Mouse (Mus musculus) liver, adult 2 months (tissue): ENCODE measurements around the gene Yif1b. TPM values are rescaled to one million over a fixed set of nuclear protein-coding genes. Genes with fewer than 3 reads are reported as not detected.

ENCODE experiments used
- DNase-seq: peaks from one replicate; pipeline ENCODE4 v3.0.0-alpha.2; 2011; ENCODE audit warnings: low read depth, low spot score; ENCODE audit errors: extremely low read depth
- H3K27ac ChIP-seq: fragments of 200-500 bp; replicated peaks from 2 replicates; pipeline ENCODE4 v1.5.1; 2012; ENCODE audit warnings: low read depth, mild to moderate bottlenecking, control low read depth, inconsistent platforms, low read length; ENCODE audit not compliant: insufficient read depth
- H3K27me3 ChIP-seq: fragments of 200-500 bp; 2 replicates; pipeline ENCODE4 v1.6.1; 2012; ENCODE audit warnings: mild to moderate bottlenecking, moderate library complexity, low read length, inconsistent platforms; ENCODE audit not compliant: control insufficient read depth, insufficient read depth
- H3K36me3 ChIP-seq: fragments of 200-500 bp; 2 replicates; pipeline ENCODE4 v1.6.1; 2012; ENCODE audit warnings: low read length, inconsistent platforms; ENCODE audit not compliant: control insufficient read depth, insufficient read depth
- H3K4me1 ChIP-seq: fragments of 200-500 bp; 2 replicates; pipeline ENCODE4 v1.6.1; 2011; ENCODE audit warnings: low read length; ENCODE audit not compliant: control insufficient read depth, insufficient read depth
- H3K4me3 ChIP-seq: fragments of 200-500 bp; 2 replicates; pipeline ENCODE4 v1.5.1; 2011; ENCODE audit warnings: low read depth, mild to moderate bottlenecking, control low read depth, low read length, moderate library complexity; ENCODE audit not compliant: insufficient read depth
- H3K79me2 ChIP-seq: fragments of 200-500 bp; 2 replicates; pipeline ENCODE4 v1.6.1; 2012; ENCODE audit warnings: inconsistent platforms, mild to moderate bottlenecking, low read length, moderate library complexity; ENCODE audit not compliant: control insufficient read depth, insufficient read depth
- H3K9ac ChIP-seq: fragments of 200-500 bp; 2 replicates; pipeline ENCODE4 v1.6.1; 2012; ENCODE audit warnings: low read depth, mild to moderate bottlenecking, control low read depth, inconsistent platforms, low read length
- CTCF ChIP-seq: fragments of 200-500 bp; IDR thresholded peaks from 2 replicates; pipeline ENCODE4 v1.5.1; 2011; ENCODE audit warnings: low read depth, low read length, control low read depth
- POLR2A ChIP-seq: fragments of 200-500 bp; IDR thresholded peaks from 2 replicates; pipeline ENCODE4 v1.6.1; 2011; ENCODE audit warnings: low read length, control low read depth; ENCODE audit not compliant: insufficient read depth; ENCODE audit errors: extremely low read depth
- WGBS: fragments of 180-500 bp; shearing (Covaris S2); methylation state at CpG from one replicate; pipeline ENCODE4 v1.1.7; 2018; 5-methylcytosine and 5-hydroxymethylcytosine counted together
- polyA plus RNA-seq: library from polyadenylated mRNA; depleted of rRNA; stranded (reverse); fragments of >200 nt; gene quantifications from 2 replicates; pipeline ENCODE4 v1.2.3, GENCODE M21; 2012
- total RNA-seq: library from RNA; depleted of rRNA; stranded (reverse); fragments of >200 nt; gene quantifications from 2 replicates; pipeline ENCODE4 v1.2.3, GENCODE M21; 2014

The Yif1b gene
- total and polyA plus RNA-seq, 2 experiments: 40.7 to 132 TPM

GRCm38 (mm10) chr7:29224756-29225394, 13.3 kb upstream of the Yif1b start:
- no peaks in the 10 kb centered on the region for H3K27me3 ChIP-seq
- WGBS: 27% methylated on average over 16 of the region's 16 CpGs
- no peaks in the 10 kb centered on the region; the same call in 1 of the 2 replicates for H3K36me3 ChIP-seq
- H3K4me1 ChIP-seq: no peaks in the 10 kb centered on the region
- DNase-seq: no peak
- no peak overlapping the region for H3K9ac ChIP-seq
- no peak overlapping the region for H3K27ac ChIP-seq
- no peak overlapping the region for H3K4me3 ChIP-seq
- no peaks in the 10 kb centered on the region; the same call in 1 of the 2 replicates for H3K79me2 ChIP-seq
- TF ChIP-seq POLR2A (no peak), CTCF (no peak)

- no peaks in the 10 kb centered on the region; the same call in 1 of the 2 replicates for H3K36me3 ChIP-seq
- no peaks in the 10 kb centered on the region for H3K4me1 ChIP-seq
- no peak overlapping the region for H3K9ac ChIP-seq
- H3K4me3 ChIP-seq: no peak overlapping the region
- 80% methylated on average over 13 of the region's 13 CpGs for WGBS
- TF ChIP-seq CTCF (no peak), POLR2A (no peak)
- no peak for DNase-seq
- H3K79me2 ChIP-seq: no peaks in the 10 kb centered on the region; the same call in 1 of the 2 replicates
- H3K27ac ChIP-seq: no peak overlapping the region
- no peaks in the 10 kb centered on the region for H3K27me3 ChIP-seq
These were observed 12.6 kb upstream of the Yif1b start for GRCm38 (mm10) chr7:29225520-29225919.

GRCm38 (mm10) chr7:29228202-29228601, 9.9 kb upstream of the Yif1b start:
- WGBS: 74% methylated on average over 4 of the region's 4 CpGs
- H3K36me3 ChIP-seq: no peaks in the 10 kb centered on the region

GRCm38 (mm10) chr7:29230560-29230959, 7.6 kb upstream of the Yif1b start:
- no peaks in the 10 kb centered on the region for H3K27me3 ChIP-seq
- WGBS: 38% methylated on average over 3 of the region's 3 CpGs
- H3K79me2 ChIP-seq: no peaks in the 10 kb centered on the region; the same call in 1 of the 2 replicates
- H3K4me3 ChIP-seq: no peak overlapping the region
- no peak overlapping the region for H3K9ac ChIP-seq
- no peaks in the 10 kb centered on the region for H3K36me3 ChIP-seq
- no peaks in the 10 kb centered on the region; the same call in 1 of the 2 replicates for H3K4me1 ChIP-seq
- no peak overlapping the region for H3K27ac ChIP-seq
- no peak for DNase-seq
- TF ChIP-seq CTCF (no peak), POLR2A (no peak)

More at GRCm38 (mm10) chr7:29228202-29228601, 9.9 kb upstream of the Yif1b start:
- peak; percentile 40 for DNase-seq
- Histone ChIP-seq H3K27me3 (no peaks in the 10 kb centered on the region), H3K9ac (no peak overlapping the region), H3K79me2 (no peaks in the 10 kb centered on the region; the same call in 1 of the 2 replicates), H3K27ac (0 out of 2 replicates have a peak overlapping the region, but pooled peaks have one; percentile 25), H3K4me3 (no peak overlapping the region), H3K4me1 (no peaks in the 10 kb centered on the region)
- TF ChIP-seq CTCF (no peak), POLR2A (no peak)

- TF ChIP-seq POLR2A (no peak), CTCF (no peak)
- no peaks in the 10 kb centered on the region; the same call in 1 of the 2 replicates for H3K79me2 ChIP-seq
- H3K9ac ChIP-seq: peak overlapping the region; percentile 85
- H3K4me1 ChIP-seq: no peaks in the 10 kb centered on the region; the same call in 1 of the 2 replicates
- H3K4me3 ChIP-seq: peak overlapping the region; percentile 71
- H3K36me3 ChIP-seq: no peaks in the 10 kb centered on the region
- peak overlapping the region; percentile 37 for H3K27ac ChIP-seq
- peak; percentile 28 for DNase-seq
- H3K27me3 ChIP-seq: no peaks in the 10 kb centered on the region
- 43% methylated on average over 3 of the region's 3 CpGs for WGBS
These were observed 6.6 kb upstream of the Yif1b start for GRCm38 (mm10) chr7:29231517-29231916.
